In genomic region chr9:94163671-94164070, GRCm38 (mm10) we compare ENCODE assay signal across 26 mouse cellular contexts.
"Had no signal": no experiment of that assay in that cellular context is flagged by ENCODE, and none has a peak within 500 bp of the region (broad histone marks: within the 10 kb centered on the region; RNA-seq: fewer than 3 reads in every experiment).

No protein-coding gene starts in this region.

- ATAC-seq: forebrain, postnatal 0 days; hindbrain, embryonic 16.5 days; inflammation-experienced regulatory T-cells, adult 6 months; intestine, embryonic 15.5 days; intestine, postnatal 0 days had no signal

- H3K9ac ChIP-seq: forebrain, postnatal 0 days; heart, embryonic 13.5 days; heart, embryonic 15.5 days; hindbrain, embryonic 12.5 days; hindbrain, embryonic 14.5 days; intestine, embryonic 15.5 days; limb, embryonic 12.5 days; liver, embryonic 14.5 days had no signal

- H3K4me3 ChIP-seq: heart, adult 2 months; heart, embryonic 13.5 days; heart, embryonic 15.5 days; hindbrain, embryonic 12.5 days; intestine, embryonic 15.5 days; layer of hippocampus, adult 2 months; left cerebral cortex, adult 2 months; limb, embryonic 10.5 days; limb, embryonic 12.5 days had no signal

- H3K27ac ChIP-seq: heart, adult 2 months; heart, embryonic 13.5 days; heart, embryonic 15.5 days; hindbrain, embryonic 12.5 days; hindbrain, embryonic 14.5 days; intestine, embryonic 15.5 days; layer of hippocampus, adult 2 months; left cerebral cortex, adult 2 months; limb, embryonic 10.5 days; limb, embryonic 12.5 days; liver, embryonic 14.5 days had no signal

- H3K4me1 ChIP-seq: heart, embryonic 13.5 days; heart, embryonic 15.5 days; hindbrain, embryonic 12.5 days; intestine, embryonic 15.5 days; limb, embryonic 10.5 days; limb, embryonic 12.5 days had no signal

- H3K36me3 ChIP-seq: heart, embryonic 13.5 days; heart, embryonic 15.5 days; hindbrain, embryonic 12.5 days; intestine, embryonic 15.5 days; limb, embryonic 10.5 days; limb, embryonic 12.5 days had no signal

- H3K4me2 ChIP-seq: heart, embryonic 11.5 days; heart, embryonic 13.5 days; heart, embryonic 15.5 days; hindbrain, embryonic 12.5 days; hindbrain, embryonic 14.5 days; intestine, embryonic 15.5 days; limb, embryonic 12.5 days; liver, embryonic 11.5 days had no signal

- H3K9me3 ChIP-seq: heart, embryonic 13.5 days; heart, embryonic 15.5 days; hindbrain, embryonic 12.5 days; intestine, embryonic 15.5 days; limb, embryonic 10.5 days; limb, embryonic 12.5 days had no signal

- DNase-seq: forebrain, postnatal 0 days; gastrocnemius, postnatal 14 days; gastrocnemius, postnatal 36 days; heart, adult 11 months; heart, adult 2 months; heart, postnatal 14 days; heart, postnatal 36 days; kidney, adult 18-20 months; kidney, postnatal 10 days; kidney, postnatal 25 days; kidney, postnatal 4 days had no signal

- H3K27me3 ChIP-seq: heart, embryonic 13.5 days; heart, embryonic 15.5 days; hindbrain, embryonic 12.5 days; intestine, embryonic 15.5 days; limb, embryonic 12.5 days had no signal
